Mouse (Mus musculus) olfactory bulb, adult 2 months (tissue): ENCODE results near the gene Ldlrad1. TPM values are rescaled to one million over a fixed set of nuclear protein-coding genes. Genes with fewer than 3 reads are reported as not detected.

Experiments used
- H3K27ac ChIP-seq: fragments of 200-500 bp; 2 replicates; pipeline ENCODE4 v1.5.1; 2012; ENCODE audit warnings: low read depth, low read length; ENCODE audit not compliant: insufficient read depth
- H3K4me1 ChIP-seq: fragments of 200-500 bp; 2 replicates; pipeline ENCODE4 v1.6.1; 2012; ENCODE audit warnings: low read length; ENCODE audit not compliant: control insufficient read depth, insufficient read depth
- H3K4me3 ChIP-seq: fragments of 200-500 bp; 2 replicates; pipeline ENCODE4 v1.5.1; 2012; ENCODE audit warnings: mild to moderate bottlenecking, low read depth, low read length, moderate library complexity; ENCODE audit not compliant: insufficient read depth
- CTCF ChIP-seq: fragments of 200-500 bp; IDR thresholded peaks from 2 replicates; pipeline ENCODE4 v1.5.1; 2012; ENCODE audit warnings: low read depth, mild to moderate bottlenecking, low read length, moderate library complexity; ENCODE audit not compliant: insufficient read depth
- POLR2A ChIP-seq: fragments of 200-500 bp; IDR thresholded peaks from 2 replicates; pipeline ENCODE4 v1.6.1; 2012; ENCODE audit warnings: mild to moderate bottlenecking, low read depth, low read length, moderate library complexity; ENCODE audit not compliant: insufficient read depth
- WGBS: fragments of 180-500 bp; shearing (Covaris S2); methylation state at CpG from one replicate; pipeline ENCODE4 v1.1.7; 2018; 5-methylcytosine and 5-hydroxymethylcytosine counted together
- polyA plus RNA-seq: library from polyadenylated mRNA; stranded (reverse); fragments of >200 nt; gene quantifications from 2 replicates; pipeline ENCODE4 v1.2.4, GENCODE M21; 2012; ENCODE audit warnings: low replicate concordance; ENCODE audit not compliant: missing spikeins, insufficient read depth, insufficient read length

The Ldlrad1 gene
- polyA plus RNA-seq, 1 experiment, result not detected

DNA sequence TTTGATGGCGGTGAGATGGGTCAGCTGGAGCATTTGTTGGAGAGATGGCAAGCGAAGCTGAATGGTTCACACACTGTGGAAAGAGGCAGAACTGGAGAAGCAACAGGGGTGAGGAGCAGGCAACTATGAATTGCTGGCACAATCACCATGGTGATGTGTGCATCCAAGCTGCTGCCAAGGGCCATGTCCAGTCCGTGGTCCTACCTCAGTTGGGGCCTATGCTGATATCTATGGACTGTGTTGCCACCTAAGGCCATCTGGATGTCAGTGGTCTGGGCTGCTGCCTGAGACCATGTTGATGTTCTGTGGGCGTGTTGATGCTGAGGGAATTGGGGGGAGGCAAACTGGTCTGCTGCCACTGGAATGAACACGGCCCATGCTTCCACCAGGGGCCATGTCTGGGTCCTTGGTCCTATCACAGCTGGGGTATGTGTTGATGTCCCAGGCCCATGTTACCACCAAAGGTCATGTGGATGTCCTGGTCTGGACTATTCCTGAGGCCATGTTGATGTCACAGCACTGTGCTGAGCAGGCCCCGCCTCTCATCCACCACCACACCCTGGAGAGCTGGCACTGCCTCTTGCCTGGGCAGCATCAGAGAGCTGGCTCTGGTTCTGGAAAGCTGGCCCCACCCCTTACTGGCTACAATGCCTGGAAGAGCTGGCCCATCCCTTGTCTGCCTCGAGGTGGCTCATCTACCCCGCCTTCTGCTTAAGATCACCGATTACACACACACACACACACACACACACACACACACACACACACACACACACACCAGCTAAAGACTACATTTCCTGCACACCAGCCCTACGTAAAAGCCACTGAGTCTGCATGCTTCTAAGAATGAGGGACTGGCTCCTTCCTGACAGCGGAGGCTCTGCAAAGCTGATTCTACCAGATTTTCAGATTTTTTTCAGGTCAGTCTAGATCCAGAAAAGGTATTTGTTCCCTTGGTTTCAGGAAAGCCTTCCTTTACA lies 14.5 kb downstream of the Ldlrad1 start:
- 65% methylated on average over 11 of the region's 11 CpGs for WGBS
- Histone ChIP-seq H3K4me1 (0 out of 2 replicates have a peak, but pooled peaks cover 2% of the 10 kb centered on the region), H3K27ac (no peak overlapping the region), H3K4me3 (no peak overlapping the region)
- no peak for TF ChIP-seq POLR2A
- TF ChIP-seq CTCF, result no peak

- Histone ChIP-seq H3K27ac (no peak overlapping the region), H3K4me1 (0 out of 2 replicates have a peak, but pooled peaks cover 2% of the 10 kb centered on the region), H3K4me3 (no peak overlapping the region)
- no peak for TF ChIP-seq CTCF
- TF ChIP-seq POLR2A, result no peak
- 87% methylated on average over 2 of the region's 2 CpGs for WGBS
These were observed 17.3 kb downstream of the Ldlrad1 start for GRCm38 (mm10) chr4:107226313-107226712.

DNA sequence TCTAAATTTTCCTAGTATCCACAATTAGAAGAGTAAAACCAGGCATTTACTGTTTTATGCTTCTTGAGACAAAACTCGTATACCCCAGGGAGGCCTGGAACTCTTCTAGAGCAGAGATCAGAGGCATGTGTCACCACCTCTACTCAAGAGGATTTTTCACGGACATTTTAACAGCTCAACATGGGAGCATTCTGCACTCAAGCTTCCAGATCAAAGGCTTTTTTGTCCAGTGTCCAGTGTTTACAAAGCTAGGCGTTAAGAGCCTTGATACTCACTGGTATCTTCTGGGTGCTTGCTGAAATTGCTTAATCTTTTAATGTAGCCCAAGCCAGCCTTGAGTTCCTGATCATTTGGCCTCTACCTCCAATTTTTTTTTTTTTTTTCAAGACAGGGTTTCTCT lies 23.2 kb downstream of the Ldlrad1 start:
- Histone ChIP-seq H3K27ac (no peak overlapping the region), H3K4me3 (no peak overlapping the region), H3K4me1 (no peaks in the 10 kb centered on the region)
- TF ChIP-seq CTCF (no peak), POLR2A (no peak)
- 66% methylated on average over 3 of the region's 3 CpGs for WGBS

DNA sequence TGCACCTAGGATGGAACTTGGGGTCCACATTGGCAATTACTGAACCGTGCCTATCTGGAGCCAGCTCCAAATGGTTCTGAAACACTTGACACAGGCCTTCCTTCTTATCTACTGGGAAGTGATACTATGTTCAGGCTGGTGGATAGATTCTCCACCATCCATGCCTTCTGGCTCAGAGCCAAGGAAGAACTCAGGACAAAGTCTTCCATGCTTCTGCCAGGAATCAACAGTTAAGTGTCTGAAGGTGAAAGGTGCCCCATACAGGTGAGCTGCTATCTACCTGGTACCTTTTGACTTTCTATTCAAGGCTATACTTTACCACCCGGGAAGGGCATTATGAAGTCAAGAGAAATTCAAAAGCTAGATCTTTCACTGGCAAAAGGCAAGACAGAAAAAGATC lies 29.3 kb downstream of the Ldlrad1 start:
- 98% methylated on average over 2 of the region's 2 CpGs for WGBS
- TF ChIP-seq CTCF (no peak), POLR2A (no peak)

GRCm38 (mm10) chr4:107240196-107240595 lies 31.2 kb downstream of the Ldlrad1 start:
- Histone ChIP-seq H3K4me1 (no peaks in the 10 kb centered on the region), H3K27ac (no peak overlapping the region), H3K4me3 (no peak overlapping the region)
- 96% methylated on average over 6 of the region's 6 CpGs for WGBS
- no peak for TF ChIP-seq CTCF
- TF ChIP-seq POLR2A, result no peak

More for the DNA sequence above, 29.3 kb downstream of the Ldlrad1 start:
- no peaks in the 10 kb centered on the region for H3K4me1 ChIP-seq
- H3K27ac ChIP-seq, result no peak overlapping the region
- H3K4me3 ChIP-seq, result no peak overlapping the region

- no peak overlapping the region for H3K4me3 ChIP-seq
- peaks cover 7% of the 10 kb centered on the region for H3K4me1 ChIP-seq
- no peak for TF ChIP-seq POLR2A
- no peak for TF ChIP-seq CTCF
- WGBS, result 68% methylated on average over 6 of the region's 6 CpGs
- no peak overlapping the region for H3K27ac ChIP-seq
These were observed 34.7 kb downstream of the Ldlrad1 start for GRCm38 (mm10) chr4:107243365-107244333.

GRCm38 (mm10) chr4:107245368-107245767 lies 36.4 kb downstream of the Ldlrad1 start:
- Histone ChIP-seq H3K4me1 (peaks cover 11% of the 10 kb centered on the region), H3K27ac (no peak overlapping the region), H3K4me3 (no peak overlapping the region)
- TF ChIP-seq POLR2A, result no peak
- no peak for TF ChIP-seq CTCF
- 75% methylated on average over 2 of the region's 2 CpGs for WGBS

DNA sequence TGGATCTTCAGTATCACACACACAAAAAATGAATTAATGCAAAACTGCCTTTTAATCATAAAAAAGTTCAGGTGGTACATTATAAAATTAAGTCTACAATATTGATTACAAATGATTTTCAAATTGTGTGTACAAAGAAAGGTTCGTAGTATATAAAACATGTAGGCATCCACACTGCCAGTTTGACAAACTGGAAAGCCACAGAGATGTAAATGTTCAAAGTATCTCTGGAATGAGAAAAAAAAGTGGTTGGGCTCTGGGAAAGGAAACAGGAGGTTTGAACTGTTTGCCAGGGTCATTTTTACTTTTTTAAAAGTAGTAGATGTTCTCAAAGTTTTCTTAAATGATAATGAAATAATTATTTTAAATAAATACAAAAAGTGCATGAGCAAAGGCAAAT lies 37.1 kb downstream of the Ldlrad1 start:
- H3K27ac ChIP-seq, result no peak overlapping the region
- 76% methylated on average over 1 of the region's 1 CpGs for WGBS
- H3K4me1 ChIP-seq, result peaks cover 11% of the 10 kb centered on the region
- TF ChIP-seq POLR2A (no peak), CTCF (no peak)
- no peak overlapping the region for H3K4me3 ChIP-seq
